Mouse (Mus musculus) embryonic facial prominence, embryonic 13.5 days (tissue): ENCODE data around the gene Larp1b. TPM values are rescaled to one million over a fixed set of nuclear protein-coding genes. Genes with fewer than 3 reads are reported as not detected.

Experiments
- ATAC-seq: fragments of 200-750 bp; cut with Nextera tagmentation; 2 replicates; pipeline ENCODE4 v1.8.0; 2017; ENCODE audit warnings: low read depth; ENCODE audit not compliant: insufficient number of reproducible peaks, insufficient read depth, low FRiP score, low TSS enrichment
- H3K27ac ChIP-seq: fragments of 300-500 bp; sonication (generic); 2 replicates; pipeline ENCODE4 v1.5.1; 2015; ENCODE audit warnings: moderate library complexity, mild to moderate bottlenecking, inconsistent platforms
- H3K27me3 ChIP-seq: fragments of 300-500 bp; sonication (generic); 2 replicates; pipeline ENCODE4 v1.6.1; 2015; ENCODE audit warnings: mild to moderate bottlenecking, inconsistent platforms
- H3K36me3 ChIP-seq: fragments of 300-500 bp; sonication (generic); 2 replicates; pipeline ENCODE4 v1.6.1; 2015; ENCODE audit warnings: mild to moderate bottlenecking, inconsistent platforms
- H3K4me1 ChIP-seq: fragments of 300-500 bp; sonication (generic); 2 replicates; pipeline ENCODE4 v1.6.1; 2015; ENCODE audit warnings: inconsistent platforms
- H3K4me2 ChIP-seq: fragments of 300-500 bp; sonication (generic); 2 replicates; pipeline ENCODE4 v1.6.1; 2015; ENCODE audit warnings: moderate library complexity, mild to moderate bottlenecking, inconsistent platforms
- H3K4me3 ChIP-seq: fragments of 300-500 bp; sonication (generic); 2 replicates; pipeline ENCODE4 v1.5.1; 2015; ENCODE audit warnings: mild to moderate bottlenecking, inconsistent platforms
- H3K9ac ChIP-seq: fragments of 300-500 bp; sonication (generic); 2 replicates; pipeline ENCODE4 v1.6.1; 2015; ENCODE audit warnings: mild to moderate bottlenecking, inconsistent platforms
- H3K9me3 ChIP-seq: fragments of 300-500 bp; sonication (generic); 2 replicates; pipeline ENCODE4 v1.6.1; 2016; ENCODE audit warnings: inconsistent platforms
- WGBS: fragments of 180-500 bp; shearing (Covaris S2); methylation state at CpG from one replicate; pipeline ENCODE4 v1.1.7; 2015; ENCODE audit warnings: mixed read lengths; 5-methylcytosine and 5-hydroxymethylcytosine counted together
- polyA plus RNA-seq: library from polyadenylated mRNA; unstranded; fragments of >200 nt; fragmentation: Nextera tagmentation; extraction: Ambion mirVana; gene quantifications from 2 replicates; pipeline ENCODE4 v1.2.1, GENCODE M21; 2015

Gene Larp1b
- polyA plus RNA-seq, 1 experiment from 2014 or later: 0.96 TPM

DNA sequence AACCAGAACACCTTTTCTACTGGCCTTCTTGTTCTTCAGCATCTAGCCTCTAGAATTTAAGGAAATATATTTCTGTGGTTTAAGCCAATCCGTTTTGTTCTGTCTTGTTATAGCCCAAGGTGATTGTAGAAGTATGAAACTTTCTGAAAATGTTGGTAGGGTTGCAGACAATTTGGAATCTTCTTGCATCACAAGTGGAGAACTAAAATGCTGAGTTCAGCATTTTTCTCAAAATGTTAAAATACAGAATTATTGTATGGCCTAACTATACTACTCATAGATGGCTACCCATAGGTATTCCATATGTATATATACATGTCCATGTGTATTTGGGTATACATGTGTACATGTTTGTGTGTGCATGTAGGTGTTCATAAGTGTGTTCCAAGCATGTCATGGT, 81.1 kb downstream of the Larp1b start:
- no peak for ATAC-seq
- Histone ChIP-seq H3K9me3 (no peaks in the 10 kb centered on the region), H3K27me3 (no peaks in the 10 kb centered on the region), H3K36me3 (no peaks in the 10 kb centered on the region), H3K9ac (no peak overlapping the region), H3K4me2 (no peak overlapping the region), H3K4me3 (no peak overlapping the region), H3K4me1 (no peaks in the 10 kb centered on the region), H3K27ac (no peak overlapping the region)
- 79% methylated on average over 1 of the region's 1 CpGs for WGBS

DNA sequence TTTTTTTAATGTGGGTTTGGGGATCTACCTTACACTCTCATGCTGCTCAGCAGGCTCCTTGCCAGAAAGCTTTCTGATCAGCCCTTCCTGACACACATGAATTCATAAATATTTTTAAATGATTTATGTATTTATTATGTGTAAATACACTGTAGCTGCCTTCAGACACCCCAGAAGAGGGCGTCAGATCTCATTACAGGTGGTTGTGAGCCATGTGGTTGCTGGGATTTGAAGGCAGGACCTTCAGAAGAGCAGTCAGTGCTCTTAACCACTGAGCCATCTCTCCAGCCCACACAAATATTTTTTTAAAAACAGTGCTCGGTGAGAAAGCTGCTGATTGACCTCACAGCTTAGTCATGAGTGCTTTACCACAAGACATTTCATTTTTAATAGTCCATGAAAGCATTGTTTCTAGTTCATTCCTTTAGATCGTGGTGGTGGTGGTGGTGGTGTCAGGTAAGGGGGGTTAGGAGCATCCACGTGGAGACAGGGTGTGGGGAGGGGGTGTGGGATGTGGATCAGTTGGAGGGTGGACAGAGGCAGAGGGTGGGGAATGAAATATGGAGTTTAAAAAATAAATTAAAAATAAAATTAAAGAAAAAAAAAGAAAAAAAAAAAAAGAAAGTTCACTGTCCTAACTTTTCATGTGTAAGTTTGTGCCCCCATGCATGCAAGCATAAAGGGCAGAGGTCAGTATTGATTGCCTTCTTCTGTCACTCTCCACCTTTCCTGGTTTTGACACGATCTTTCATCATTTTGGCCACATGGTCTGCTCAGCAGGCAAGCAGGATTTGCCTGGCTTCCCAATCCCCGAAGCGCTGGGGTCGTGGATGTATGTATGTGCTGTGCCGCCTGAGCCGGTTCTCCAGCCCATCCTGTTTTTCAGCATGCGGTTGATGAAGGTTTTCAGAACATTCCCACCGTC, 81.9 kb downstream of the Larp1b start:
- Histone ChIP-seq H3K27ac (no peak overlapping the region), H3K9me3 (no peaks in the 10 kb centered on the region), H3K27me3 (no peaks in the 10 kb centered on the region), H3K4me2 (no peak overlapping the region), H3K4me1 (no peaks in the 10 kb centered on the region), H3K9ac (no peak overlapping the region), H3K36me3 (no peaks in the 10 kb centered on the region), H3K4me3 (no peak overlapping the region)
- no peak for ATAC-seq
- 77% methylated on average over 12 of the region's 12 CpGs for whole genome bisulfite sequencing

DNA sequence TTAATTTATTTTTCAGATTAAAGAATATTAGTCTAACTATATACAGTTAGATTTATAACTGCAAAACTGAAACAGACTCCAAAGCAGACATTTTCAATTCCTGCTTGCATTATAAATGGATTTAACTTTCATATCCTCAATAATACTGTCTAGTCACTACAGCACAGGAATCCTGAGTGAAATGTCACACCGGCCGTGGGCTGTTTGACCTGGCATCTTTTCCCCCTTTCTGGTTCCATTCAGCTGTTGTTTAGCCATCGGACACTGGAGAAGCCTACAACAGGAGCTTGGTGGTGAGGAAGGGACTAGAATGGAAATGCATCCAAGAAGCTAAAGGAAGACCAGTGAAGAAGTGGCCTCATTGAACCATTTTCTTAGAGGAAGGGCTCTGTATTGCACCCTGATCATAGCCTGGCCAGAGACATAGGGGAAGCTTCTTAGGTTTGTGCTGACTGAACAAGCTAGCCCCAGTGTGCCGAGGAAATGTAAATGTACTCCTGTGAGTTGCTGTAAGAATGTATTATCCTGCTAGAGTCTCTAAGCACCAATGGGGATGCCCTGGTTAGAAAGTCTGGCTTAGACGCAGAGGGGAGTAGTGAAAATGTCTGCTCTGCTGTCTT, 88.8 kb downstream of the Larp1b start:
- Histone ChIP-seq H3K36me3 (no peaks in the 10 kb centered on the region), H3K27ac (no peak overlapping the region), H3K9ac (no peak overlapping the region), H3K9me3 (no peaks in the 10 kb centered on the region), H3K4me3 (no peak overlapping the region), H3K4me2 (no peak overlapping the region), H3K4me1 (no peaks in the 10 kb centered on the region), H3K27me3 (no peaks in the 10 kb centered on the region)
- no peak for ATAC-seq
- 59% methylated on average over 5 of the region's 5 CpGs for WGBS

DNA sequence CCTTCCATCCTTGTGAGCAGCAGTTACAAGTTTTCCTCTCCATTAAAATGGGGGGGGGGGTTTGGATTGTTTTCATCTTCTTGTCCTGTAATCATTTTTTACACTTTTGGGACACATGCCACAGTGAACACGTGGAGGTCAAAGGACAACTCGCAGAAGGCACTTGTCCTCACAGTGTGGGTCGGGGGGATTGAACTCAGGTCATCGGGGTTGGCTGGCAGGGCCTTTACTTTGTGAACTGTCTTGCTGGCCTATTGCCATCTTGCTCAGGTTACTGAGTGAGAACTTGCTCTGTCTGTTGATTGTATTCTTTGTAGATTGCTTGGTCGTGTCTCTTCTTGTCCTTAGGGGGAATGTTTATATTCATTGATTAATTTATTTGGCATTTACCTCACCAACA, 91.6 kb downstream of the Larp1b start:
- WGBS: 69% methylated on average over 5 of the region's 5 CpGs
- no peak for ATAC-seq

DNA sequence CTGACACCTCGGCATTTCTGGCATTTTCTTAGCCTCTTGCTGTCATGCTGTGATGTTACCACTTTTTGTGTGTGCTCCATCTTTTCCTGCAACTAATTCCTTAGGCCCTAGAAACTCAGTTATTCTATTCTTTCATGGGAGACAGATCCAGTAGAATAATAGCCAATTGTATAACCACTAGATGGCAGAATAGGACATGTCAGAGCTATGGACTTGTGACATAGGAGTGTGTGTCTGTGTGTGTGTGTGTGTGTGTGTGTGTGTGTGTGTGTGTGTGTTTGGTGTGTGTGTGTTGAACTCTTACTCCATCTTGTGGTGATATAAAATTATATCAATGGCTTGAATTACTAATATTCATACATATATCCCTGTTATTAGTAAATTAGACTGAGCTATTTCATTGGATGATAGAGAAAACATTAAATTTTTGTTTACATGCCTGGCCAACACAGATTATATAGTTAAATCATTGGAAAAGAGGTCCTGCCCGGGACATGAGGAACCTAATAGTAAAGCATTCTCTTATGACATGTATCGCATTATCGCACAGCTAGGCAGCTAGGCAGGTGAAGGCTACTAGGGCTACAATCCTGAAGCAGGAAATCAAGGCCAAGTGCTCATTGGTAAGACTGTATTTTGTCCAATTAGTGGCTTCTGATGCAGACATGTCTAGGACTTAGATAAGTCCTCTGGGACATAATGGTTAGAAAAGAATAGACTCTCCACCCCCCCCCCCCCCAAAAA, 92.7 kb downstream of the Larp1b start:
- H3K4me3 ChIP-seq: no peak overlapping the region
- no peak overlapping the region for H3K27ac ChIP-seq
- no peaks in the 10 kb centered on the region for H3K4me1 ChIP-seq
- no peak overlapping the region for H3K4me2 ChIP-seq
- H3K27me3 ChIP-seq: no peaks in the 10 kb centered on the region
- no peaks in the 10 kb centered on the region for H3K9me3 ChIP-seq
- ATAC-seq: no peak
- 79% methylated on average over 4 of the region's 4 CpGs for WGBS
- no peak overlapping the region for H3K9ac ChIP-seq
- no peaks in the 10 kb centered on the region for H3K36me3 ChIP-seq

More for the DNA sequence above, 91.6 kb downstream of the Larp1b start:
- Histone ChIP-seq H3K36me3 (no peaks in the 10 kb centered on the region), H3K4me1 (no peaks in the 10 kb centered on the region), H3K4me3 (no peak overlapping the region), H3K27me3 (no peaks in the 10 kb centered on the region), H3K9ac (no peak overlapping the region), H3K27ac (no peak overlapping the region), H3K9me3 (no peaks in the 10 kb centered on the region), H3K4me2 (no peak overlapping the region)

DNA sequence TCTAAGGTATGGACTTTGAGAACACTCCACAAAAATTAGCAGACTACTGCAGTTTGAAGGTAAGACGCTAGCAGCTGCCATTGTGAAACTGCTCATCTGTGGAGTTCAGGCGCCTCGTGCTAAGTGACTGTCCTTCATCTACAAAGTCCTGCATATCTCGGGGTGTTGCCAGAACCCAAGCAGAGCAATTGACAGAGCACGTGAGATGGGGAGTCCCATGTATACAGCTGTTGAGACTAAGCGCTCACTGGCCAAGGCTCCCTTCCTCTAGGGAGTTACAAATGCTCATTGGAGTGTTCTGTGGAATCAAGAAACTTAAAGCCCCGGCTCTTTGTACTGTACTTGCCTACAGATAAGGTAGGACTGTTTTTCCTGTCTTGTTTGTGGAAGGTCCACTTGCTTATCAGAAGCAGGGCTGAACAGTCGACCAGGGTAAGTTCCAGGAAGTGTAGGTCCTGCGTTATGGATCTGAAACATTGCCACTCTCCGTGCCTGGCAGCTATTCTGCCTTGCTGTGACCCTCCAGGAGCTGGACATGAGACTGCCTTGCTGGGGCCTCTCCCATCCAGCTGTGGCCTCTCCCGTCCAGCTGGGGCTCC, 94.2 kb downstream of the Larp1b start:
- no peaks in the 10 kb centered on the region for H3K9me3 ChIP-seq
- no peaks in the 10 kb centered on the region for H3K4me1 ChIP-seq
- 72% methylated on average over 11 of the region's 11 CpGs for whole genome bisulfite sequencing
- H3K36me3 ChIP-seq: no peaks in the 10 kb centered on the region
- H3K27me3 ChIP-seq: no peaks in the 10 kb centered on the region
- ATAC-seq: no peak
- H3K27ac ChIP-seq: no peak overlapping the region
- no peak overlapping the region for H3K4me2 ChIP-seq
- H3K4me3 ChIP-seq: no peak overlapping the region
- no peak overlapping the region for H3K9ac ChIP-seq

DNA sequence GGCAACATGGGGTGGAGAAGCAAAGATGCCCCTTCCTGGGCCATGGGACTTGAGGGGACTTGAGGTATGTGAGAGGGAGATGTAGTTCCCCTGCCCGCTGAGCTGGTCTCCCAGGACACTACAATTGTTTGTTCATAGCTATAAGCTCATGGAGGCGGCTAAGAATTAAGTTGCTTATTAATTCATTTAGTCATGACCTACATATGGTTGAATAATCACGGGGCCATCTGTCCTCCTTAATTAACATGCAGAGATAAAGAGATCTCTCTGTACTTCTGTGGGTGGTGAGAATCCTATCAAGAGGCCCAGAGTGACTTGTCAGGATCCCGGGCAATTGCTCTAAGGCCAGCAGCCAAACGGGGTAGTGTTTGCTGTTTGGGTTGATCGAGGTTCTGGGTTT, 98.2 kb downstream of the Larp1b start:
- Histone ChIP-seq H3K27me3 (no peaks in the 10 kb centered on the region), H3K9me3 (no peaks in the 10 kb centered on the region), H3K4me1 (no peaks in the 10 kb centered on the region), H3K4me2 (no peak overlapping the region), H3K36me3 (no peaks in the 10 kb centered on the region), H3K4me3 (no peak overlapping the region), H3K9ac (no peak overlapping the region), H3K27ac (no peak overlapping the region)
- WGBS: 89% methylated on average over 6 of the region's 6 CpGs
- no peak for ATAC-seq

DNA sequence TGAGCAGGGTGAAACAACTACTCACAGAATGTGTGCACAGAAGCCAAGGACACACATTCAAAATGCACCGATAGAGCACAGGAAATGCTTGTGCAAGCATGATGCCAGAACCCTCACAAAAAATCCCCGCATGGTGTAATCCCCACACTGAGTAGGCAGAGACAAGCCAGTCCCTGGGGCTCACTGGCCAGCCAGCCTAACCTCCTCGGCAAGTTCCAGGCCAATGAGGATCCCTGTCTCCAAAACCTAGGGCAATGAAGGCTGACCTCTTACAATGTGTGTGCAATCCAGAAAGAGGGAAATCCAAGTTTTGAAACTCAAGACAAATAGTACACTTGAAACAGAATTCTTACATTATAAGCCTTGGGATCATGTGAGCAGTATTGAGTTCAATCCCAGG, 103.7 kb downstream of the Larp1b start:
- no peaks in the 10 kb centered on the region for H3K27me3 ChIP-seq
- no peak overlapping the region for H3K27ac ChIP-seq
- no peaks in the 10 kb centered on the region for H3K9me3 ChIP-seq
- ATAC-seq: no peak
- 82% methylated on average over 3 of the region's 3 CpGs for WGBS
- peaks cover 7% of the 10 kb centered on the region for H3K4me1 ChIP-seq
- no peaks in the 10 kb centered on the region for H3K36me3 ChIP-seq
- no peak overlapping the region for H3K4me2 ChIP-seq
- H3K4me3 ChIP-seq: no peak overlapping the region
- no peak overlapping the region for H3K9ac ChIP-seq

DNA sequence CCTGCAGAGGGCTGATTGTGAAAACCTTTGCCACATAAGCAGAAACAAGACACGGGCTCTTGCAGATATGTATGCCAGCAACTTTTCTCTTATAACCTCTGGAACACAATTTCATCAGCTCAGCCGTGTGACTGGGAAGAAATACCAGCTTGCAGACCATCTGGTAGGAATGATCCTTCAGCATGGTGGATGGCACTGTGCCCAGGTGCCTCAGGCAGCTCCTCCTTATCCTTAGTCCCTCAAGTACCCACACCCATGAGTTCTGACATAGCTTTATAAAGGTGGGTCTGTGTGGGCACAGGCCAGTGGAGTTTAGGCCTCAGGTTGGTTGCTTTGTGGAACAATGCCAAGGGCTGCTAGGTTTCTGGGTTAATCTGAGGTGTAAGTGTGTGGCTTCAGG, 108.8 kb downstream of the Larp1b start:
- Histone ChIP-seq H3K4me1 (peaks cover 9% of the 10 kb centered on the region), H3K4me3 (no peak overlapping the region), H3K36me3 (peaks cover under 1% of the 10 kb centered on the region), H3K9ac (no peak overlapping the region), H3K27ac (no peak overlapping the region), H3K9me3 (no peaks in the 10 kb centered on the region), H3K4me2 (no peak overlapping the region), H3K27me3 (no peaks in the 10 kb centered on the region)
- ATAC-seq: no peak
- 66% methylated on average over 2 of the region's 2 CpGs for WGBS

DNA sequence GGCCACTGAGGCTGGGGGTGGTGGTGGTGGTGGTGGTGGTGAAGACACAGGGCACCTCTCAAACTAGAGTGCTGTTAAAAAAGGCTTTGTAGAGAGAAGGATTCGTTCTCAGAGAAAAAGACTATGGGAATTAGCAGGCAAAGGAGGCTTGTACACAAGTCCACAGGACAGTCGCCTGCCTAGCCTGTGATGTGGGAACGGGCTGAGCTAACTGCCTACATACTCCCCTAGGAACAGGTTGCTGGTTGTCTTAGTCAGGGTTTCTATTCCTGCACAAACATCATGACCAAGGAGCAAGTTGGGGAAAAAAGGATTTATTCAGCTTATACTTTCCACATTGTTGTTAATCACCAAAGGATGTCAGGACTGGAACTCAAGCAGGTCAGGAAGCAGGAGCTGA, 109.6 kb downstream of the Larp1b start:
- Histone ChIP-seq H3K4me1 (peaks cover 9% of the 10 kb centered on the region), H3K27ac (no peak overlapping the region), H3K9me3 (no peaks in the 10 kb centered on the region), H3K4me2 (no peak overlapping the region), H3K36me3 (peaks cover 9% of the 10 kb centered on the region), H3K9ac (no peak overlapping the region), H3K4me3 (no peak overlapping the region), H3K27me3 (no peaks in the 10 kb centered on the region)
- no peak for ATAC-seq
- 86% methylated on average over 3 of the region's 3 CpGs for WGBS

DNA sequence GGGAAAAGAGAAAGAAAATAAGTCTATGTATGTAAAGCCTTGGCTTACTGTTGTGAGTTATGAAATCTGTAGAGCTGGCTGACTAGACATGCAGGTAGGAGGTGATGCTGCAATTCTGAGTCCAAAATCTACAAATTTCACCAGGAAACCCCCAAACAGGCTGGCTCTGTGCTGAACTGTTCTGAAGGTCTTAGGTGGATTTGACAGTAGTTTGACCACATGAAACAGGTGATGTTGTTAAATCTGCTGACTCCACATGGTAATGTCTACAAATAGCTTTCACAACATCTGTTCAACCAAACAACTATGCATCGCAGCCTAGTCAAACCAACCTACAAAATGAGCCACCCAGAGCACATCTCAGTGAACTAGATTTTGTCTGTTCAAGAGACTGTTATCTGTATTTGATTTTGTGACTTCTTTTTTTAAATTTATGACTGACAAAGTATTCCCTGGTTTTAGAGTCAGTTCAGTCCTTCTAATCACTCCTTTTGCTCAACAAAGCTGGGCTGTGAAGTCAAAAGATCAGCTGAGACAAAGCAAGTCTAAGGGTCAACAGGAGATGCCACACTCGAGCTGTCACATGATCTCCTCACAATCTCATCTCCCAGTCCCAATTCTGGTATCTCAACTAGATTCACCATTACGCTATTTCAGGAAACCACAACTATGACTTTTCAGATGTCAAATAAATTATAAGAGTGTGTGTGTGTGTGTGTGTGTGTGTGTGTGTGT, 112.4 kb downstream of the Larp1b start:
- Histone ChIP-seq H3K36me3 (peaks cover 35% of the 10 kb centered on the region), H3K9me3 (no peaks in the 10 kb centered on the region), H3K27me3 (no peaks in the 10 kb centered on the region), H3K4me2 (no peak overlapping the region), H3K27ac (no peak overlapping the region), H3K4me1 (peaks cover 9% of the 10 kb centered on the region), H3K9ac (no peak overlapping the region), H3K4me3 (no peak overlapping the region)
- WGBS: 87% methylated on average over 3 of the region's 3 CpGs
- no peak for ATAC-seq
